Mouse (Mus musculus): ENCODE data around the gene Repin1. TPM values are rescaled to one million over a fixed set of nuclear protein-coding genes. Genes with fewer than 3 reads are reported as not detected.

Repin1 gene
- total and polyA plus RNA-seq, 2 experiments from 2014 or later = 17.5 to 49.7 TPM

- TF ChIP-seq EP300 (IDR thresholded peaks at IDR 0.05; ENCODE audit: low read depth) (no peak), CTCF (IDR thresholded peaks at IDR 0.05; ENCODE audit: low read depth) (peak; percentile 89)
- ATAC-seq (ENCODE audit: insufficient read depth, low read depth) (no peak), DNase-seq (ENCODE audit: low spot score) (peak; percentile 82)
- Histone ChIP-seq H3K4me2 (ENCODE audit: low read depth, low read length) (no peak overlapping the region), H3K27me3 (ENCODE audit: control insufficient read depth, insufficient read depth, low read length) (no peaks in the 10 kb centered on the region), H3K27ac (ENCODE audit: low read depth) (no peak overlapping the region), H3K4me1 (ENCODE audit: control insufficient read depth, insufficient read depth) (no peaks in the 10 kb centered on the region; the same call in 1 of the 2 replicates), H3K9ac (replicated peaks; ENCODE audit: low read depth, low read length) (no peak overlapping the region), H3K4me3 (ENCODE audit: low read depth, low read length) (no peak overlapping the region), H3K36me3 (replicated peaks; ENCODE audit: control insufficient read depth, insufficient read depth, low read length) (0 out of 2 replicates have a peak, but pooled peaks cover 5% of the 10 kb centered on the region), H3K9me3 (replicated peaks; ENCODE audit: control insufficient read depth, low read length) (no peaks in the 10 kb centered on the region)
- WGBS = 10% methylated on average over 12 of the region's 12 CpGs
Measured at GRCm38 (mm10) chr6:48645660-48646308, 52.1 kb downstream of the Repin1 start.

DNA sequence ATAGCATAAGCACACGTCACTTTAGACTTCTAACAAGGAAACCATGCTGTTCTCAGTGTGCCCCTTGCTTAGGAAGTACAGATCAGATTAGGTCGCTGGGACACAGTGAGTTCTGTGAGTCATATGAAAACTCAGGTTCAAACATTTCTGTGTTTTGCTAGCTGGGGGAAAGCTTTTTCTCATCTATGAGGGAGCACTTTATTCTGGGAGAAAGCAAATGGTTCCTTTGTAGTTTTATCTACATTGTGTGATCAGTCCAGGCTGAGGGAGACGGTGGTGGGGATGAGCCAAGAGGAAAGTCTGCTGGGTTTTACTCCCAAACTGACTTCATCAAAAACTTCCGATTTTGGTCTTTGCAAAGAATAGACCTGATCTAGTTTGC, 52.6 kb downstream of the Repin1 start:
- H3K27ac ChIP-seq (ENCODE audit: low read depth) = no peak overlapping the region
- no peak overlapping the region for H3K9ac ChIP-seq (replicated peaks; ENCODE audit: low read depth, low read length)
- 61% methylated on average over 4 of the region's 4 CpGs for WGBS
- TF ChIP-seq CTCF (IDR thresholded peaks at IDR 0.05; ENCODE audit: low read depth) (no peak), EP300 (IDR thresholded peaks at IDR 0.05; ENCODE audit: low read depth) (no peak)
- H3K9me3 ChIP-seq (replicated peaks; ENCODE audit: control insufficient read depth, low read length) = no peaks in the 10 kb centered on the region
- H3K4me2 ChIP-seq (ENCODE audit: low read depth, low read length) = no peak overlapping the region
- H3K36me3 ChIP-seq (replicated peaks; ENCODE audit: control insufficient read depth, insufficient read depth, low read length) = 0 out of 2 replicates have a peak, but pooled peaks cover 5% of the 10 kb centered on the region
- no peak for DNase-seq (ENCODE audit: low spot score)
- H3K4me1 ChIP-seq (ENCODE audit: control insufficient read depth, insufficient read depth) = no peaks in the 10 kb centered on the region; the same call in 1 of the 2 replicates
- no peak for ATAC-seq (ENCODE audit: insufficient read depth, low read depth)
- H3K27me3 ChIP-seq (ENCODE audit: control insufficient read depth, insufficient read depth, low read length) = no peaks in the 10 kb centered on the region
- no peak overlapping the region for H3K4me3 ChIP-seq (ENCODE audit: low read depth, low read length)

DNA sequence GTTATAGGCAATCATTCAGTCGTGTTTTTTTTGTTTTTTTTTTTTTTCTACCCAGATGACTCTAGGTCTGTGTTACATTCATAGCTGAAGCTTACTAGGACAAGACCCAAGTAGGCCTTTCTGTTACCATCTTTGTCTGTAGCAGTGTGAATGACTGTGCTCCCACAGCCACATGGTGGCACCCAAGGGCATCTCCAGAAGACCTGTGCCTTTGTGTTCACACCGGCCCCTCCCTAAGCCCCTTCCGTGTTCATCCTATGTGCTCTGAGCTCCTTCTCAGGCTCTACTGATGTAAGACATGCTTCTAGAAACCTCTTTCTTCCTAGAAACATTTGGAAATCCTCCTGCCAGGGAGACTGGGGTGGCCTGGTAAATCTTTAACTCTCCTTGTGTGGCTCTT, 53.3 kb downstream of the Repin1 start, which contains the start of gene Gimap8:
Gene Gimap8 (plus strand): TSS at position 240 of the 400 bp plus-strand sequence.
- Histone ChIP-seq H3K4me1 (ENCODE audit: control insufficient read depth, insufficient read depth) (no peaks in the 10 kb centered on the region; the same call in 1 of the 2 replicates), H3K9me3 (replicated peaks; ENCODE audit: control insufficient read depth, low read length) (no peaks in the 10 kb centered on the region), H3K27ac (ENCODE audit: low read depth) (peak within 1 kb of the TSS; percentile 48; the same call in 1 of the 2 replicates), H3K4me3 (ENCODE audit: low read depth, low read length) (peak within 1 kb of the TSS; percentile 25), H3K4me2 (ENCODE audit: low read depth, low read length) (peak within 1 kb of the TSS; percentile 49), H3K36me3 (replicated peaks; ENCODE audit: control insufficient read depth, insufficient read depth, low read length) (0 out of 2 replicates have a peak, but pooled peaks cover 5% of the 10 kb centered on the region), H3K9ac (replicated peaks; ENCODE audit: low read depth, low read length) (peak within 1 kb of the TSS; percentile 26; the same call in 1 of the 2 replicates), H3K27me3 (ENCODE audit: control insufficient read depth, insufficient read depth, low read length) (no peaks in the 10 kb centered on the region)
- DNase-seq (ENCODE audit: low spot score) = peak; percentile 61
- 31% methylated on average over 3 of the region's 3 CpGs for WGBS
- ATAC-seq (ENCODE audit: insufficient read depth, low read depth) = peak; percentile 70
- no peak for TF ChIP-seq EP300 (IDR thresholded peaks at IDR 0.05; ENCODE audit: low read depth)
- TF ChIP-seq CTCF (IDR thresholded peaks at IDR 0.05; ENCODE audit: low read depth) = peak; percentile 63

DNA sequence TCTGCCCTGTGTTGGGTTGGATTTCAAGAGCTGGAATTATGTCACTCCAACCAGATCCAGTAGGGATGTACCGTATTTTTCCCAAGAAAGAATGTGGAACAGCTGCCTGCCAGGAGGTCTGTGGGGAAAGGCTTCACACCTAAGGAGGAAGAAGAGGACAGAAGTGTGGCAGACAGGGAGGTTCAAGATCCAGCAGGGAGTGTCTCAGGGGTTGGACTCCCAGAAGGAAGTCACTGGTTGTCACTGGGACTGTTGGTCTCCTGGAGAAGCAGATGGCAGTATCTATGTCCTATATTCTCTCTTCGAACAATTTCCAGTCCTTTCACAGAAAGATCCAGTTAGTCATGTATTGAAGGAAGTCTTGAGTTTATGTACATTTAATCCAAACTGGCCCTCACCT, 53.9 kb downstream of the Repin1 start:
- Histone ChIP-seq H3K9ac (replicated peaks; ENCODE audit: low read depth, low read length) (peak overlapping the region; percentile 26; the same call in 1 of the 2 replicates), H3K27ac (ENCODE audit: low read depth) (peak overlapping the region; percentile 48; the same call in 1 of the 2 replicates), H3K9me3 (replicated peaks; ENCODE audit: control insufficient read depth, low read length) (no peaks in the 10 kb centered on the region), H3K27me3 (ENCODE audit: control insufficient read depth, insufficient read depth, low read length) (no peaks in the 10 kb centered on the region), H3K4me1 (ENCODE audit: control insufficient read depth, insufficient read depth) (no peaks in the 10 kb centered on the region; the same call in 1 of the 2 replicates), H3K36me3 (replicated peaks; ENCODE audit: control insufficient read depth, insufficient read depth, low read length) (0 out of 2 replicates have a peak, but pooled peaks cover 5% of the 10 kb centered on the region), H3K4me2 (ENCODE audit: low read depth, low read length) (peak overlapping the region; percentile 49), H3K4me3 (ENCODE audit: low read depth, low read length) (peak overlapping the region; percentile 25)
- no peak for TF ChIP-seq CTCF (IDR thresholded peaks at IDR 0.05; ENCODE audit: low read depth)
- no peak for TF ChIP-seq EP300 (IDR thresholded peaks at IDR 0.05; ENCODE audit: low read depth)
- ATAC-seq (ENCODE audit: insufficient read depth, low read depth) (no peak), DNase-seq (ENCODE audit: low spot score) (no peak)
- WGBS = 73% methylated on average over 2 of the region's 2 CpGs

Other genes with a start within 250 kb of the Repin1 start
- 26.8 and 33.8 TPM in 2 replicates for gene Krba1, start 198.3 kb upstream of the Repin1 start, total RNA-seq (2014; rRNA removed; ENCODE audit: low replicate concordance)
- 11.7 and 14.8 TPM in 2 replicates for gene Krba1, start 198.3 kb upstream of the Repin1 start, polyA plus RNA-seq (2015; fragmentation: Nextera tagmentation; extraction: Ambion mirVana)
- gene Zfp467, start 148.1 kb upstream of the Repin1 start, total RNA-seq (2014; rRNA removed; ENCODE audit: low replicate concordance) = 20.2 and 27.4 TPM in 2 replicates
- 22.1 and 24.6 TPM in 2 replicates for gene Zfp467, start 148.1 kb upstream of the Repin1 start, polyA plus RNA-seq (2015; fragmentation: Nextera tagmentation; extraction: Ambion mirVana)
- gene Sspo, start 145.7 kb upstream of the Repin1 start, total RNA-seq (2014; rRNA removed; ENCODE audit: low replicate concordance) = 1.0 and 3.4 TPM in 2 replicates
- 0.15 TPM in 2 replicates for gene Sspo, start 145.7 kb upstream of the Repin1 start, polyA plus RNA-seq (2015; fragmentation: Nextera tagmentation; extraction: Ambion mirVana)
- gene Atp6v0e2, start 56.3 kb upstream of the Repin1 start, total RNA-seq (2014; rRNA removed; ENCODE audit: low replicate concordance) = 10.5 and 17.2 TPM in 2 replicates
- 13.0 and 15.4 TPM in 2 replicates for gene Atp6v0e2, start 56.3 kb upstream of the Repin1 start, polyA plus RNA-seq (2015; fragmentation: Nextera tagmentation; extraction: Ambion mirVana)
- 3.9 and 7.6 TPM in 2 replicates for gene Lrrc61, start 39.1 kb upstream of the Repin1 start, total RNA-seq (2014; rRNA removed; ENCODE audit: low replicate concordance)
- gene Lrrc61, start 39.1 kb upstream of the Repin1 start, polyA plus RNA-seq (2015; fragmentation: Nextera tagmentation; extraction: Ambion mirVana) = 3.8 and 5.8 TPM in 2 replicates
- gene Rarres2, start 21.1 kb upstream of the Repin1 start, total RNA-seq (2014; rRNA removed; ENCODE audit: low replicate concordance) = 56.8 and 72.8 TPM in 2 replicates
- 65.7 and 71.8 TPM in 2 replicates for gene Rarres2, start 21.1 kb upstream of the Repin1 start, polyA plus RNA-seq (2015; fragmentation: Nextera tagmentation; extraction: Ambion mirVana)
- gene Gm45021, start 4.3 kb upstream of the Repin1 start, total RNA-seq (2014; rRNA removed; ENCODE audit: low replicate concordance) = not detected in 2 replicates
- gene Gm45021, start 4.3 kb upstream of the Repin1 start, polyA plus RNA-seq (2015; fragmentation: Nextera tagmentation; extraction: Ambion mirVana) = not detected in 2 replicates
- not detected in 2 replicates for gene Gm44965, start 58 bp downstream of the Repin1 start, total RNA-seq (2014; rRNA removed; ENCODE audit: low replicate concordance)
- not detected in 2 replicates for gene Gm44965, start 58 bp downstream of the Repin1 start, polyA plus RNA-seq (2015; fragmentation: Nextera tagmentation; extraction: Ambion mirVana)
- 4.0 and 5.1 TPM in 2 replicates for gene Zfp775, start 8.2 kb downstream of the Repin1 start, total RNA-seq (2014; rRNA removed; ENCODE audit: low replicate concordance)
- 5.7 and 7.6 TPM in 2 replicates for gene Zfp775, start 8.2 kb downstream of the Repin1 start, polyA plus RNA-seq (2015; fragmentation: Nextera tagmentation; extraction: Ambion mirVana)
- gene AI854703, start 32.9 kb downstream of the Repin1 start, total RNA-seq (2014; rRNA removed; ENCODE audit: low replicate concordance) = 0.38 TPM in 1 of 2 replicates, not detected in the other
- 0.73 and 0.87 TPM in 2 replicates for gene AI854703, start 32.9 kb downstream of the Repin1 start, polyA plus RNA-seq (2015; fragmentation: Nextera tagmentation; extraction: Ambion mirVana)
- 0.15 and 3.2 TPM in 2 replicates for gene Gimap8, start 53.4 kb downstream of the Repin1 start, total RNA-seq (2014; rRNA removed; ENCODE audit: low replicate concordance)
- 2.6 and 2.7 TPM in 2 replicates for gene Gimap8, start 53.4 kb downstream of the Repin1 start, polyA plus RNA-seq (2015; fragmentation: Nextera tagmentation; extraction: Ambion mirVana)
- gene Gimap9, start 82.2 kb downstream of the Repin1 start, total RNA-seq (2014; rRNA removed; ENCODE audit: low replicate concordance) = 1.8 and 4.6 TPM in 2 replicates
- 4.7 and 5.7 TPM in 2 replicates for gene Gimap9, start 82.2 kb downstream of the Repin1 start, polyA plus RNA-seq (2015; fragmentation: Nextera tagmentation; extraction: Ambion mirVana)
- gene Gimap4, start 90.7 kb downstream of the Repin1 start, total RNA-seq (2014; rRNA removed; ENCODE audit: low replicate concordance) = 23.0 and 27.1 TPM in 2 replicates
- 37.4 and 43.8 TPM in 2 replicates for gene Gimap4, start 90.7 kb downstream of the Repin1 start, polyA plus RNA-seq (2015; fragmentation: Nextera tagmentation; extraction: Ambion mirVana)
- 38.5 and 39.3 TPM in 2 replicates for gene Gimap6, start 114.3 kb downstream of the Repin1 start, total RNA-seq (2014; rRNA removed; ENCODE audit: low replicate concordance)
- gene Gimap6, start 114.3 kb downstream of the Repin1 start, polyA plus RNA-seq (2015; fragmentation: Nextera tagmentation; extraction: Ambion mirVana) = 40.4 and 41.1 TPM in 2 replicates
- not detected in 2 replicates for gene Gm28053, start 124.7 kb downstream of the Repin1 start, total RNA-seq (2014; rRNA removed; ENCODE audit: low replicate concordance)
- 3.0 and 4.1 TPM in 2 replicates for gene Gm28053, start 124.7 kb downstream of the Repin1 start, polyA plus RNA-seq (2015; fragmentation: Nextera tagmentation; extraction: Ambion mirVana)
- gene Gimap7, start 124.7 kb downstream of the Repin1 start, total RNA-seq (2014; rRNA removed; ENCODE audit: low replicate concordance) = not detected in 2 replicates
- gene Gimap7, start 124.7 kb downstream of the Repin1 start, polyA plus RNA-seq (2015; fragmentation: Nextera tagmentation; extraction: Ambion mirVana) = not detected in 2 replicates
- 14.5 and 19.7 TPM in 2 replicates for gene Gimap1, start 145.2 kb downstream of the Repin1 start, total RNA-seq (2014; rRNA removed; ENCODE audit: low replicate concordance)
- gene Gimap1, start 145.2 kb downstream of the Repin1 start, polyA plus RNA-seq (2015; fragmentation: Nextera tagmentation; extraction: Ambion mirVana) = 22.7 and 23.1 TPM in 2 replicates
- 8.4 and 46.7 TPM in 2 replicates for gene Gimap5, start 152.3 kb downstream of the Repin1 start, total RNA-seq (2014; rRNA removed; ENCODE audit: low replicate concordance)
- gene Gimap5, start 152.3 kb downstream of the Repin1 start, polyA plus RNA-seq (2015; fragmentation: Nextera tagmentation; extraction: Ambion mirVana) = 8.4 and 12.2 TPM in 2 replicates
- not detected in 2 replicates for gene Gimap3, start 177.0 kb downstream of the Repin1 start, total RNA-seq (2014; rRNA removed; ENCODE audit: low replicate concordance)
- 0.08 TPM in 1 of 2 replicates, not detected in the other for gene Gimap3, start 177.0 kb downstream of the Repin1 start, polyA plus RNA-seq (2015; fragmentation: Nextera tagmentation; extraction: Ambion mirVana)
- 54.2 and 61.1 TPM in 2 replicates for gene Tmem176a, start 247.0 kb downstream of the Repin1 start, total RNA-seq (2014; rRNA removed; ENCODE audit: low replicate concordance)
- 53.4 and 58.2 TPM in 2 replicates for gene Tmem176a, start 247.0 kb downstream of the Repin1 start, polyA plus RNA-seq (2015; fragmentation: Nextera tagmentation; extraction: Ambion mirVana)
- 93.9 and 147 TPM in 2 replicates for gene Tmem176b, start 247.6 kb downstream of the Repin1 start, total RNA-seq (2014; rRNA removed; ENCODE audit: low replicate concordance)
- 168 and 184 TPM in 2 replicates for gene Tmem176b, start 247.6 kb downstream of the Repin1 start, polyA plus RNA-seq (2015; fragmentation: Nextera tagmentation; extraction: Ambion mirVana)

Measured in heart, postnatal 0 days (tissue).